Mouse (Mus musculus): ENCODE measurements around the gene Cd59a. TPM values are rescaled to one million over a fixed set of nuclear protein-coding genes. Genes with fewer than 3 reads are reported as not detected.

Cd59a gene
- polyA plus RNA-seq, 1 experiment from 2014 or later = 36.0 TPM

DNA sequence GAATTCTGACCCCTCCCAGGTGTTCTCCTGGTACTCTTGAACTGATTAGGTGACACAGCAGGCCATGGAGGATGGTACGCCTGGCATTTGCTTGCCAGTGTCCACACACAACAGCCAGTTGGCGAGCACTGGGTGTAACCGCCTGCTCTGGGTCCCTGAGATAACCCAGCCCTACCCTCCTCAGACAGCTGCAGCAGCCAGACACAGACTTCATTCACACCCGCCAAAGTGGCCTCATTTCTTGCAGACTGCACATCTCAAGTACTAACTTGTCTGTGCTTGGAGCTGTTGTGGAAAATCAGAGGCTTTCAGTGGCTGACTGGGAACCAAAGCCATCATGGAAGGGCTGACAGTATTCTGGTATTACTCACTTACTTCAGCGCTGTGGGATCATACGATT is 34.6 kb downstream of the Cd59a start:
- peaks cover 25% of the 10 kb centered on the region for H3K4me1 ChIP-seq (ENCODE audit: control insufficient read depth, insufficient read depth, low read length)
- no peaks in the 10 kb centered on the region for H3K9me3 ChIP-seq (ENCODE audit: control insufficient read depth, low read length)
- no peaks in the 10 kb centered on the region for H3K27me3 ChIP-seq (replicated peaks; ENCODE audit: control insufficient read depth, insufficient read depth, low read length)
- no peak overlapping the region for H3K9ac ChIP-seq (ENCODE audit: low read depth, low read length)
- no peak overlapping the region for H3K4me3 ChIP-seq (ENCODE audit: low read length)
- H3K4me2 ChIP-seq (ENCODE audit: low read depth, low read length) = no peak overlapping the region
- no peaks in the 10 kb centered on the region for H3K36me3 ChIP-seq (ENCODE audit: control insufficient read depth, insufficient read depth, low read length)
- H3K27ac ChIP-seq (ENCODE audit: low read length) = peak overlapping the region; percentile 37; the same call in 1 of the 2 replicates
- ATAC-seq = peak; percentile 65
- WGBS = 56% methylated on average over 6 of the region's 6 CpGs

DNA sequence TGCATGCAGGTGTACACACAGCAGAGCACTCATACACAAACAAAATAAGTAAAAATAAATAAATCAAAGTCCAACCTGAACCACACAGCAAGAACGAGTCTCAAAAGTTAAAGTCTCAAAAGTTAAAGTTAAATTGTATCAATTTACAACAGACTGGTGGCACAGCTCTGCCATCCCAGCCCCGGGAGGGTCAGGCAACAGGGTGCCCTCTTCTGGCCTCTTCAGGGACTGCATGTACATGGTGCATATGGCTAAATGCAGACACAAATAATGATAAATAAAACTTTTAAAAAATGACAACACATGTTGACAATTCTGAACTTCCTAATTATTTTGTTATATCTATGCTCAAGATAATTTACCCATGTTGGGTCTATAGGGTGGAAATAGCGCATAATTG is 35.4 kb downstream of the Cd59a start:
- no peak overlapping the region for H3K4me2 ChIP-seq (ENCODE audit: low read depth, low read length)
- H3K27ac ChIP-seq (ENCODE audit: low read length) = no peak overlapping the region
- H3K4me1 ChIP-seq (ENCODE audit: control insufficient read depth, insufficient read depth, low read length) = peaks cover 25% of the 10 kb centered on the region
- H3K27me3 ChIP-seq (replicated peaks; ENCODE audit: control insufficient read depth, insufficient read depth, low read length) = no peaks in the 10 kb centered on the region
- H3K9ac ChIP-seq (ENCODE audit: low read depth, low read length) = no peak overlapping the region
- 65% methylated on average over 3 of the region's 3 CpGs for WGBS
- no peak overlapping the region for H3K4me3 ChIP-seq (ENCODE audit: low read length)
- ATAC-seq = no peak
- no peaks in the 10 kb centered on the region for H3K36me3 ChIP-seq (ENCODE audit: control insufficient read depth, insufficient read depth, low read length)
- H3K9me3 ChIP-seq (ENCODE audit: control insufficient read depth, low read length) = no peaks in the 10 kb centered on the region

DNA sequence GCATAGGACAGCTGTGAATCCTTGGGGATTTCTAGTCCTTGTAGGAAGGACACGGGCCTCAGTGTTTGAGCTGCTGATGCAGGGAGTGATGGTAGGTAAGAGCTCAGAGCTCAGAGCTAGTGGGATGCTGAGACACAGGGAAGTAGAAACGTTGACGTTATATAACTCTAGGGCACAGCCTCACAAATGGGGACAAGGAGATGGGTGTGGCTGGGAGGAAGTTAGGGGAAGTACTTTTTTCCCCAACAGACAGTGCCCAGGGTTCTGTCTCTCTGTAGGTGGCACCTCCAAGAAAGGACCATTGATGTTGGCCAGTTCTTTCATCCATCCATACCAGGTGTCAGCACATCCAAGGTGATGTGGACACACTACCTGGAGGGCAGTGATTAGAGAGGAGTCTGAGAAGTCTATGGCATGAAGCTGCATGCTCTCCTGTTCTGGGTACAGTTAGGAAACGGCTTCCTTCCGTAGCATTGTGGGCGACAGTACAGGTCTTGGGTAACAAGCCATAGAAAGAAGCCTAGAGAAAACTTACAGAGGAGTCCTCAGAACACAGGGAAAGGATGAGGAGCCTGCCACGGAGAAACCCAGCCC is 36.8 kb downstream of the Cd59a start:
- no peak for ATAC-seq
- Histone ChIP-seq H3K36me3 (ENCODE audit: control insufficient read depth, insufficient read depth, low read length) (no peaks in the 10 kb centered on the region), H3K4me1 (ENCODE audit: control insufficient read depth, insufficient read depth, low read length) (peaks cover 25% of the 10 kb centered on the region), H3K4me2 (ENCODE audit: low read depth, low read length) (no peak overlapping the region), H3K27ac (ENCODE audit: low read length) (no peak overlapping the region), H3K9ac (ENCODE audit: low read depth, low read length) (no peak overlapping the region), H3K9me3 (ENCODE audit: control insufficient read depth, low read length) (no peaks in the 10 kb centered on the region), H3K27me3 (replicated peaks; ENCODE audit: control insufficient read depth, insufficient read depth, low read length) (no peaks in the 10 kb centered on the region), H3K4me3 (ENCODE audit: low read length) (no peak overlapping the region)
- 69% methylated on average over 7 of the region's 7 CpGs for WGBS

DNA sequence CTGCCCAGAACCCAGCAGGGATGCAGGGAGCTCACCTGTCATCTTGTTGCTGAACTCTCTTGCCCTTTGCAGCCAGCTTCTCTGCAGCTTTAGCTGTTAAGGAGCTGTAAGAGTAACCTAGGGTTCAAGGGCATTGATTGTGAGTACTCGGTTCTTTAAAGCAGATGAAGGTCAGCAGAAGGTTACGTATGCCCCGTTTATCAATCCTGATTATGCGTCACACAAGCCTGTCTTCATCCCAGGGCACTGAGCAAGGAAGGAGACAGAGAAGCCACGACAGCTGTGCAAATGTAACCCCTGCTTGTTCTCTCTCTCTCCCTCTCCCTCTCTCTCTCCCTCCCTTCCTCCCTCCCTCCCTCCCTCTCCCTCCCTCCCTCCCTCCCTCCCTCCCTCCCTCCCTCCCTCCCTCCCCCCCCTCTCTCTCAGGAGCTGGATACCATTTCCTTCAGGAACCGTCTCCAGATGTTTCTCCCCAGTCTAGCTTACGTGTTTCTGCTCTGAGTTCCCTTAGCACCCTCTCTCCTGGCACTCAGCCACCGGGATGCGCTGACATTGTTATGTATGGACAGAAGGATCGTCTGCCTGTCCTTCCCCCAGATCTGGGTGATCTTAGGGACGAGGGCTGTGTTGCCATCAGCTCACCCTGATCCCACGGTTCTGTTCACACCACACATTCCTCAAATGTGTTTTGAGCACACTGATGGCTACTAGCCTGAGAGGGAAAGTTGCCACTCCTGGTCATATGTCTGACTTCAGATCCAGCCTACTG is 37.6 kb downstream of the Cd59a start:
- H3K9me3 ChIP-seq (ENCODE audit: control insufficient read depth, low read length) = no peaks in the 10 kb centered on the region
- H3K4me2 ChIP-seq (ENCODE audit: low read depth, low read length) = no peak overlapping the region
- no peak overlapping the region for H3K27ac ChIP-seq (ENCODE audit: low read length)
- peaks cover 25% of the 10 kb centered on the region for H3K4me1 ChIP-seq (ENCODE audit: control insufficient read depth, insufficient read depth, low read length)
- H3K36me3 ChIP-seq (ENCODE audit: control insufficient read depth, insufficient read depth, low read length) = no peaks in the 10 kb centered on the region
- 31% methylated on average over 12 of the region's 12 CpGs for WGBS
- H3K9ac ChIP-seq (ENCODE audit: low read depth, low read length) = no peak overlapping the region
- no peaks in the 10 kb centered on the region for H3K27me3 ChIP-seq (replicated peaks; ENCODE audit: control insufficient read depth, insufficient read depth, low read length)
- H3K4me3 ChIP-seq (ENCODE audit: low read length) = no peak overlapping the region
- ATAC-seq = no peak

DNA sequence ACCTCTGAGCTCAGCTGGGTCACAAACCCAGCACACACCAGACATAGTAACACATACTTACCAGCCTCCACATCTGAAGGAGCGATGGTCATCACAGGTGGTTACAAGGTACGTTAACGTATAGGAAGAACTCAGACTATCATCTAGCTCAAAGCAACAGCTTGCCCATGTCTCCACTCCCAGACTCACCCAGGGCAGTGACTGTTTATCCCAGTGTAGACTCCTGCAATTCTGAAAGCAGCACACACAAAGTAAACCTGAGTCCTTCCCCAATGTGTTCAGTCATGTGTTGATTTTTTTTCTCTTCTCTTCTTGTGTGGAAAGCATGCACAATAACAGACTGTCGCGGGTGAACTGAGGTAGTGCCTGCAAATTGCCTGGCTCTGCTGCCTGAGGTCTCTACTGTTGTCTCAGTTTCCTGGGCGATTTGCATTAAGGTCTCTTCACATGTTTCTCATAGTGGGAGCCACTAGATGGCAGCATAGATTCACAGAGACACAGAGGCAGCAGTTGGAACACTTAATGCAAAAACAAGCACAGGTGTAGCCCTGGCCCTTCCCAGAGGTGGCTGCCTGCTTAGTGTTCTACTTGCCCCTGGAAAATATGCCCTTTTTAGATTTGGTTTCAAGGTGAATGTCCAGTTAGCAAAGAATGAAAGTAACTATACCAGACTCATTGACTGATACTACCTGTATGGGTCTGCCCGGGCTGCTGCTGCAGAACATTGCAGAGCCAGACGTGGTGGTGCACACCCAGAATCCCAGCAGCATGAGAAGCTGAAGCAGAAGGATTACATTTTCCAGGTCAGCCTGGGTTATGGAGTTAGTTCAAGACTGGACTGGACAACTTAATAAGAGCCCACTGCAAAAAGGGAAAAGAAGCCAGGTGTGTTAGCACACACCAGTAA is 38.8 kb downstream of the Cd59a start:
- WGBS = 41% methylated on average over 8 of the region's 8 CpGs
- no peaks in the 10 kb centered on the region for H3K27me3 ChIP-seq (replicated peaks; ENCODE audit: control insufficient read depth, insufficient read depth, low read length)
- peak; percentile 38; the same call in 1 of the 2 replicates for ATAC-seq
- H3K9ac ChIP-seq (ENCODE audit: low read depth, low read length) = 0 out of 2 replicates have a peak overlapping the region, but pooled peaks have one; percentile 37
- H3K27ac ChIP-seq (ENCODE audit: low read length) = no peak overlapping the region
- no peaks in the 10 kb centered on the region for H3K36me3 ChIP-seq (ENCODE audit: control insufficient read depth, insufficient read depth, low read length)
- no peak overlapping the region for H3K4me2 ChIP-seq (ENCODE audit: low read depth, low read length)
- H3K9me3 ChIP-seq (ENCODE audit: control insufficient read depth, low read length) = no peaks in the 10 kb centered on the region
- peaks cover 16% of the 10 kb centered on the region for H3K4me1 ChIP-seq (ENCODE audit: control insufficient read depth, insufficient read depth, low read length)
- H3K4me3 ChIP-seq (ENCODE audit: low read length) = no peak overlapping the region

DNA sequence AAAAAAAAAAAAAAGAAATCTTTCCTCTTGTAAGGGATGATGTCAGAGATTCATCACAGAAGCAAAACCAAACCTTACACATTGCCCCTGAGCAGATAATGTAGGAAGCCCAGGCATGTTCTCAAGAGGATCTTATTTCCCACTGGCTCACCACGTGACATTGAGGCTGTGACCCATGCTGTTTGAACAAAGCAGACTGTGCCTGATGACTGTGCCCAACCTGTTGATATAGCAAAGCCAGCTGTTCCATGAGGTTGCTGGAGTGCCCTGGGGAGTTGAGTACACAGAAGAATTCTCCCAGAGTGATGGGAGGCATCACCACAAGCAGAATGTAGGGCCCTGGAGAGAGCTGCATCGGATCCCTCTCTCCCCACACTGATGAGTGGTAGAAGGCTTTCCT is 40.3 kb downstream of the Cd59a start:
- H3K9me3 ChIP-seq (ENCODE audit: control insufficient read depth, low read length) = no peaks in the 10 kb centered on the region
- WGBS = 67% methylated on average over 2 of the region's 2 CpGs
- no peaks in the 10 kb centered on the region for H3K27me3 ChIP-seq (replicated peaks; ENCODE audit: control insufficient read depth, insufficient read depth, low read length)
- no peak overlapping the region for H3K27ac ChIP-seq (ENCODE audit: low read length)
- ATAC-seq = no peak
- H3K9ac ChIP-seq (ENCODE audit: low read depth, low read length) = no peak overlapping the region
- H3K4me2 ChIP-seq (ENCODE audit: low read depth, low read length) = no peak overlapping the region
- H3K4me3 ChIP-seq (ENCODE audit: low read length) = no peak overlapping the region
- H3K36me3 ChIP-seq (ENCODE audit: control insufficient read depth, insufficient read depth, low read length) = no peaks in the 10 kb centered on the region
- peaks cover 4% of the 10 kb centered on the region for H3K4me1 ChIP-seq (ENCODE audit: control insufficient read depth, insufficient read depth, low read length)

DNA sequence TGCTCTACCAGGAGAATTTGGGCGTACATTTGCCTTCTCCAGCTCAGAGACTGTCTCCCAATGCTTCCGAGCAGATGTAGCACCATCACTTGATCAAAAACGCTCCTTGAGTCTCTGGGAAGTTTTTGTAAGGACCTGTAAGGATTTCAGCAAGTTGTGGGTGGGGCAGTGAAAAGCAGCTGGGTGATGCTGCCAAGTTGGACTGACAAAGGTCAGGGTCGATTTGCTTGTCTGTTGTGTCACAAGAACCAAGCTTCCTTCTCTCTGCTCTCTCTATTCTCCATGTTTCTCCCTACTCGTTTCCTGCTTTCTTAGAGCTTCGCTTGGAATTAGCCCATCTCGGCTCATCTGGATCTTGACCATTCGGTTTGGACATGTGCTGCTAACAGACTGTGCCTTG is 46.5 kb downstream of the Cd59a start:
- Histone ChIP-seq H3K36me3 (ENCODE audit: control insufficient read depth, insufficient read depth, low read length) (no peaks in the 10 kb centered on the region), H3K27ac (ENCODE audit: low read length) (no peak overlapping the region), H3K4me3 (ENCODE audit: low read length) (no peak overlapping the region), H3K4me1 (ENCODE audit: control insufficient read depth, insufficient read depth, low read length) (no peaks in the 10 kb centered on the region), H3K4me2 (ENCODE audit: low read depth, low read length) (no peak overlapping the region), H3K9ac (ENCODE audit: low read depth, low read length) (no peak overlapping the region), H3K9me3 (ENCODE audit: control insufficient read depth, low read length) (no peaks in the 10 kb centered on the region), H3K27me3 (replicated peaks; ENCODE audit: control insufficient read depth, insufficient read depth, low read length) (no peaks in the 10 kb centered on the region)
- 85% methylated on average over 8 of the region's 8 CpGs for WGBS
- no peak for ATAC-seq

DNA sequence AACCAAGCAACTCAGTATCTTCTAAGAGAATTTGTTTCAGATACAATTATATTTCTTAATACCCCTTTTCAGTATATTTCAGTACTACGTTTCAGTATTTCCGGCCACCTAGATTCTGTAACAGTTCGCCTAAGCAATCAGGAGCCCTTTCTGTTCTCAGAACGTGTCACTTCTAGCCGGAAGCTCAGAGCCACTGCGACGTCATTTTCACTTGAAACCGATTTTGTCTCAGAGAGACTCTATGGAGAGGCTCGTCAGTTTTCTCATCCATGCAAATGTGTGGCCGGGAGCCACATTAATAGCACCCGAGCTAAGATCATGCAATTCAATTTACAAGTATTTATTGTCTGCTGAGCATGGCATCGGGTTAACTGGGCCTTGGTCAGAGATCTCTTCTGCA is 48.4 kb downstream of the Cd59a start:
- ATAC-seq = no peak
- Histone ChIP-seq H3K4me1 (ENCODE audit: control insufficient read depth, insufficient read depth, low read length) (no peaks in the 10 kb centered on the region), H3K27me3 (replicated peaks; ENCODE audit: control insufficient read depth, insufficient read depth, low read length) (no peaks in the 10 kb centered on the region), H3K4me2 (ENCODE audit: low read depth, low read length) (no peak overlapping the region), H3K36me3 (ENCODE audit: control insufficient read depth, insufficient read depth, low read length) (no peaks in the 10 kb centered on the region), H3K9ac (ENCODE audit: low read depth, low read length) (no peak overlapping the region), H3K9me3 (ENCODE audit: control insufficient read depth, low read length) (no peaks in the 10 kb centered on the region), H3K27ac (ENCODE audit: low read length) (no peak overlapping the region), H3K4me3 (ENCODE audit: low read length) (no peak overlapping the region)
- WGBS = 86% methylated on average over 12 of the region's 12 CpGs

DNA sequence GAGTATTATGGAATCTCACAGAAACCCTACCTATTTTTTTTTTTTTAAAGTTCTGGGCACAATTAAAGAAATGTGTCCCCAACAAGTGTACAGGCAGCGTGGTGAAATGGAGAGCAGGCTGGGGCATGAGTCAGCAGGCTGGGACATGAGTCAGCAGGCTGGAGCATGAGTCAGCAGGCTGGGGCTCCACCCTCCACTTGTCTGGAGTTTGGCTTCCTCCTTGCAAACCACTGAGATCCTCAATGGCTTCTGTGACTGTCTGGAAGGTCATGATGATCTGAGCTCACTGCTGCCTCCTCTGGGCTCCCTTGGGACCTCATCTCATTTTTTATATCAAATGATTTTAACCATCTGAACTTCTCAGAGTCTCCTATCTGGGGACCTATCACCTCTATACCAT is 50.4 kb downstream of the Cd59a start:
- Histone ChIP-seq H3K4me1 (ENCODE audit: control insufficient read depth, insufficient read depth, low read length) (no peaks in the 10 kb centered on the region), H3K27me3 (replicated peaks; ENCODE audit: control insufficient read depth, insufficient read depth, low read length) (no peaks in the 10 kb centered on the region), H3K36me3 (ENCODE audit: control insufficient read depth, insufficient read depth, low read length) (no peaks in the 10 kb centered on the region), H3K4me2 (ENCODE audit: low read depth, low read length) (no peak overlapping the region), H3K4me3 (ENCODE audit: low read length) (no peak overlapping the region), H3K27ac (ENCODE audit: low read length) (no peak overlapping the region), H3K9ac (ENCODE audit: low read depth, low read length) (no peak overlapping the region), H3K9me3 (ENCODE audit: control insufficient read depth, low read length) (no peaks in the 10 kb centered on the region)
- WGBS = 67% methylated on average over 1 of the region's 1 CpGs
- no peak for ATAC-seq
